Mouse (Mus musculus): Measurements from ENCODE around the gene Tnni1. TPM values are rescaled to one million over a fixed set of nuclear protein-coding genes. Genes with fewer than 3 reads are reported as not detected.
A peak's percentile ranks its signal among the peaks of the same experiment; 100 is the strongest.

Gene Tnni1
- polyA plus RNA-seq, 1 experiment from 2014 or later: 3.2 TPM

DNA sequence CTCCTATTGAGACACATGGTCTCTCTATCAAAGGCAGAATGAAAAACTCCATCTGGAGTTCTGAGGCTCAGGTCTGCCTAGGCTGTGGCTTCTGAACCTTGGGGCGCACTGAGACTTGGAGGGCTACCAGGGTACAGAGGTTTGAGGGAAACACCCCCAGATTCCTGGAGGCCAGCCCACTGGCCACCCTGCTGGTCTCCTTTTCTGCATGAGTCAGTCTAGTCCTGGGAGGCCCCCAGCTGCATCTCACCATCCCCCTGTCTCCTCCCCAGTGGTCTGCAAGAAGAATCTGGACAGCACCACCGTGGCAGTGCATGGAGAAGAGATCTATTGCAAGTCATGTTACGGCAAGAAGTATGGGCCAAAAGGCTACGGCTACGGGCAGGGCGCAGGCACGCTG is 34.2 kb upstream of the Tnni1 start:
- no peak for ATAC-seq (ENCODE audit: insufficient number of reproducible peaks, insufficient read depth, low FRiP score, low read depth)
- H3K9me3 ChIP-seq (ENCODE audit: control insufficient read depth, low read depth, low read length): no peaks in the 10 kb centered on the region
- no peak overlapping the region for H3K4me3 ChIP-seq (ENCODE audit: low read depth, low read length)
- H3K4me2 ChIP-seq (replicated peaks; ENCODE audit: low read depth, low read length): no peak overlapping the region
- no peaks in the 10 kb centered on the region for H3K27me3 ChIP-seq (ENCODE audit: control insufficient read depth, insufficient read depth, low read length)
- H3K4me1 ChIP-seq (ENCODE audit: control insufficient read depth, insufficient read depth, low read length): peaks cover 22% of the 10 kb centered on the region
- no peak overlapping the region for H3K9ac ChIP-seq (replicated peaks; ENCODE audit: low read depth, low read length)
- whole genome bisulfite sequencing: 78% methylated on average over 7 of the region's 7 CpGs
- peak overlapping the region; percentile 44; the same call in 1 of the 2 replicates for H3K27ac ChIP-seq (ENCODE audit: low read length)
- peaks cover 32% of the 10 kb centered on the region for H3K36me3 ChIP-seq (ENCODE audit: control insufficient read depth, insufficient read depth, low read length)

DNA sequence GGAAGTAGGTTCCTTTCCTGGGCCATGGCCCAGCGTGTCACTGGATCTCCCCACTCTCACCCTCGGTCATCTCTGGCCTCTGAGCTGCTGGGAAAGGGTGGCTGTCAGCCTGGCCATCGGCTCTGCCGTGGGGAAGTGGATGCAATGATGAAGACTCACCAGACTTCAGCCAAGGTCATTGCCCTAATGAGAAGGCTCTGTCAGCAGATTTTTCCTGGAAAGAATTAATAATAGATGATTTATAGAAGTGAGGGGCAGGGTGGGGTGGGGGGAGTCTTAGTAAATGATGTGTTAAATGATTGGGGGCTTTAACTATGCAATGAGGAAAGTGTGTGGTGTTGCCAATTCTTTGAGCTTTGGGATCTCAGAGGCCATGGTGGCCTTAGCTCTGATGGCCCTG is 33.0 kb upstream of the Tnni1 start:
- Histone ChIP-seq H3K27ac (ENCODE audit: low read length) (no peak overlapping the region), H3K9ac (replicated peaks; ENCODE audit: low read depth, low read length) (no peak overlapping the region), H3K4me2 (replicated peaks; ENCODE audit: low read depth, low read length) (no peak overlapping the region), H3K4me1 (ENCODE audit: control insufficient read depth, insufficient read depth, low read length) (peaks cover 13% of the 10 kb centered on the region), H3K36me3 (ENCODE audit: control insufficient read depth, insufficient read depth, low read length) (peaks cover 43% of the 10 kb centered on the region), H3K9me3 (ENCODE audit: control insufficient read depth, low read depth, low read length) (no peaks in the 10 kb centered on the region), H3K27me3 (ENCODE audit: control insufficient read depth, insufficient read depth, low read length) (no peaks in the 10 kb centered on the region), H3K4me3 (ENCODE audit: low read depth, low read length) (no peak overlapping the region)
- WGBS: 78% methylated on average over 4 of the region's 4 CpGs
- no peak for ATAC-seq (ENCODE audit: insufficient number of reproducible peaks, insufficient read depth, low FRiP score, low read depth)

DNA sequence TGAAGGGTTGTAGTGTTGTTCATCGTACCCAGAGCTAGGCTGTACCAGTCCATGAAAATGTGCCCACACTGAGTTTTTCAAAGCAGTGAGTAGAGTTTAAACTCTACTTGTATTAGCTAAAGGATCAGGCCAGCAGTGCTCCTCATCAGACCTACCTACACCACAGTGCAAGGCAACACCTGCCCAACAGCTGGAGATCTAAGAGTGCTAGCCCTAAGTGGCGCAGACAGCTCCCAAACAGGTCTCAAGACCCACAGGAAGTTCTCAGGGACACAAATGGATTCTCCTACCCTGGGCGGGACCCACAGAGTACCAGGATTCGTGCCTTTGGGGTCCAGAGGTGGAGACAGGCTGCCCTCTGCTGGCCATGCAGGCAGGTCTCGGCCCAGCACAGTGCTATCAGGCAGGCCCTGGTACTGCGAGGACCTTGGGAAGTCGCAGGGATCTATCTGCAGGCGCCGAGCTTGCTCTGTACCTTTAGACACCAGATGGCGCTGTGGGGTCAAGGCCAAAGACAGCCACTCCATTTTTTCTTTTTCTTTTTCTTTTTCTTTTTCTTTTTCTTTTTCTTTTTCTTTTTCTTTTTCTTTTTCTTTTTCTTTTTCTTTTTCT is 26.4 kb upstream of the Tnni1 start:
- Histone ChIP-seq H3K9me3 (ENCODE audit: control insufficient read depth, low read depth, low read length) (no peaks in the 10 kb centered on the region), H3K4me3 (ENCODE audit: low read depth, low read length) (no peak overlapping the region), H3K9ac (replicated peaks; ENCODE audit: low read depth, low read length) (no peak overlapping the region), H3K36me3 (ENCODE audit: control insufficient read depth, insufficient read depth, low read length) (peaks cover 17% of the 10 kb centered on the region), H3K27me3 (ENCODE audit: control insufficient read depth, insufficient read depth, low read length) (no peaks in the 10 kb centered on the region), H3K4me2 (replicated peaks; ENCODE audit: low read depth, low read length) (no peak overlapping the region), H3K27ac (ENCODE audit: low read length) (peak overlapping the region; percentile 29; the same call in 1 of the 2 replicates), H3K4me1 (ENCODE audit: control insufficient read depth, insufficient read depth, low read length) (no peaks in the 10 kb centered on the region)
- peak; percentile 96 for ATAC-seq (ENCODE audit: insufficient number of reproducible peaks, insufficient read depth, low FRiP score, low read depth)
- whole genome bisulfite sequencing: 12% methylated on average over 10 of the region's 10 CpGs

DNA sequence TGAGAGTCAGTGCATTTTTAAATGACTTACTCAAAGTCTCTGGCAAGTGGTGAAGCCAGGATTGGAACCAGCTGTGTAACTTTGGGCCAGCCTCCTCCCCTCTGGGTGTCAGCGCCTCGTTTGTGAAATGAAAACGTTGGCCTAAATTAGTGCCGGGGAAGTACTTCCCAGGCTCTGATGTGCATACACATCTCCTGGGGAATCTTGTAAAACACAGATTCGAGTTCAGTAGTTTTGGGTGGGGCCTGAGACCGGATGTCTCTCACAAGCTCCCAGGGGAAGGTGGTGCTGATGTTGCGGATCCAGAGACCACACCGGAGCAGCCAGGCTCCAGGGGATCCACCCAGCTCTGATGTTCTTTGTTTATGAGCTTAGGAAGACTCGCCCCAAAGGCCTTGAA is 23.9 kb upstream of the Tnni1 start:
- Histone ChIP-seq H3K27ac (ENCODE audit: low read length) (no peak overlapping the region), H3K4me3 (ENCODE audit: low read depth, low read length) (no peak overlapping the region), H3K4me1 (ENCODE audit: control insufficient read depth, insufficient read depth, low read length) (no peaks in the 10 kb centered on the region), H3K36me3 (ENCODE audit: control insufficient read depth, insufficient read depth, low read length) (peaks cover 7% of the 10 kb centered on the region), H3K4me2 (replicated peaks; ENCODE audit: low read depth, low read length) (no peak overlapping the region), H3K9ac (replicated peaks; ENCODE audit: low read depth, low read length) (no peak overlapping the region), H3K9me3 (ENCODE audit: control insufficient read depth, low read depth, low read length) (no peaks in the 10 kb centered on the region), H3K27me3 (ENCODE audit: control insufficient read depth, insufficient read depth, low read length) (no peaks in the 10 kb centered on the region)
- ATAC-seq (ENCODE audit: insufficient number of reproducible peaks, insufficient read depth, low FRiP score, low read depth): no peak
- 62% methylated on average over 9 of the region's 9 CpGs for WGBS

DNA sequence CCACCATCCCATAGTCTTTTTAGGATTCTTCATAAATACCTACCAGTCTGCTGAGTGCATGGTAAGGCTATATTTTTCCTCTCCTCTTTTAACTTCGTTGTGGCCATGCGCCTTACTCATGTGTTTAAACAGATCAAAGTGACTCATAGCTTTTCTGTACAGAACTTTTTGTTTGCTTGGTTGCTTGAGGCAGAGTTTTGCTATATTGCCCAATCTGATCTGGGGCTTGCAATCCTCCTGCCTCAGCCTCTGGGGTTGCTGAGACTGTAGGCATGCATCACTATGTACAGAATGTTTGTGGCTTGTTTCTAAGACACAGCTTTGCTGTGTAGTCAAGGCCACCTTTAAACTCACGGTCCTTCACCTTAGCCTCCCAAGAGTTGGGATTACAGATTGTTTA is 23.3 kb upstream of the Tnni1 start:
- H3K27ac ChIP-seq (ENCODE audit: low read length): no peak overlapping the region
- no peak for ATAC-seq (ENCODE audit: insufficient number of reproducible peaks, insufficient read depth, low FRiP score, low read depth)
- no peaks in the 10 kb centered on the region for H3K4me1 ChIP-seq (ENCODE audit: control insufficient read depth, insufficient read depth, low read length)
- H3K27me3 ChIP-seq (ENCODE audit: control insufficient read depth, insufficient read depth, low read length): no peaks in the 10 kb centered on the region
- 75% methylated on average over 3 of the region's 3 CpGs for WGBS
- no peak overlapping the region for H3K4me3 ChIP-seq (ENCODE audit: low read depth, low read length)
- no peak overlapping the region for H3K9ac ChIP-seq (replicated peaks; ENCODE audit: low read depth, low read length)
- H3K9me3 ChIP-seq (ENCODE audit: control insufficient read depth, low read depth, low read length): no peaks in the 10 kb centered on the region
- peaks cover 4% of the 10 kb centered on the region for H3K36me3 ChIP-seq (ENCODE audit: control insufficient read depth, insufficient read depth, low read length)
- H3K4me2 ChIP-seq (replicated peaks; ENCODE audit: low read depth, low read length): no peak overlapping the region

- 73% methylated on average over 8 of the region's 8 CpGs for WGBS
- ATAC-seq (ENCODE audit: insufficient number of reproducible peaks, insufficient read depth, low FRiP score, low read depth): no peak
- H3K4me1 ChIP-seq (ENCODE audit: control insufficient read depth, insufficient read depth, low read length): no peaks in the 10 kb centered on the region
Observed at GRCm38 (mm10) chr1:135757287-135757686, 21.9 kb upstream of the Tnni1 start.

GRCm38 (mm10) chr1:135759685-135760084 is 19.5 kb upstream of the Tnni1 start:
- H3K9ac ChIP-seq (replicated peaks; ENCODE audit: low read depth, low read length): no peak overlapping the region
- WGBS: 73% methylated on average over 4 of the region's 4 CpGs
- peaks cover 3% of the 10 kb centered on the region; the same call in 1 of the 2 replicates for H3K4me1 ChIP-seq (ENCODE audit: control insufficient read depth, insufficient read depth, low read length)
- no peaks in the 10 kb centered on the region for H3K36me3 ChIP-seq (ENCODE audit: control insufficient read depth, insufficient read depth, low read length)
- no peaks in the 10 kb centered on the region for H3K9me3 ChIP-seq (ENCODE audit: control insufficient read depth, low read depth, low read length)
- no peak overlapping the region for H3K4me2 ChIP-seq (replicated peaks; ENCODE audit: low read depth, low read length)
- no peak for ATAC-seq (ENCODE audit: insufficient number of reproducible peaks, insufficient read depth, low FRiP score, low read depth)
- H3K27ac ChIP-seq (ENCODE audit: low read length): no peak overlapping the region; the same call in 1 of the 2 replicates
- no peaks in the 10 kb centered on the region for H3K27me3 ChIP-seq (ENCODE audit: control insufficient read depth, insufficient read depth, low read length)
- H3K4me3 ChIP-seq (ENCODE audit: low read depth, low read length): no peak overlapping the region

More at GRCm38 (mm10) chr1:135757287-135757686, 21.9 kb upstream of the Tnni1 start:
- Histone ChIP-seq H3K27me3 (ENCODE audit: control insufficient read depth, insufficient read depth, low read length) (no peaks in the 10 kb centered on the region), H3K27ac (ENCODE audit: low read length) (no peak overlapping the region), H3K36me3 (ENCODE audit: control insufficient read depth, insufficient read depth, low read length) (no peaks in the 10 kb centered on the region; the same call in 1 of the 2 replicates), H3K4me2 (replicated peaks; ENCODE audit: low read depth, low read length) (no peak overlapping the region), H3K4me3 (ENCODE audit: low read depth, low read length) (no peak overlapping the region), H3K9me3 (ENCODE audit: control insufficient read depth, low read depth, low read length) (no peaks in the 10 kb centered on the region), H3K9ac (replicated peaks; ENCODE audit: low read depth, low read length) (no peak overlapping the region)

DNA sequence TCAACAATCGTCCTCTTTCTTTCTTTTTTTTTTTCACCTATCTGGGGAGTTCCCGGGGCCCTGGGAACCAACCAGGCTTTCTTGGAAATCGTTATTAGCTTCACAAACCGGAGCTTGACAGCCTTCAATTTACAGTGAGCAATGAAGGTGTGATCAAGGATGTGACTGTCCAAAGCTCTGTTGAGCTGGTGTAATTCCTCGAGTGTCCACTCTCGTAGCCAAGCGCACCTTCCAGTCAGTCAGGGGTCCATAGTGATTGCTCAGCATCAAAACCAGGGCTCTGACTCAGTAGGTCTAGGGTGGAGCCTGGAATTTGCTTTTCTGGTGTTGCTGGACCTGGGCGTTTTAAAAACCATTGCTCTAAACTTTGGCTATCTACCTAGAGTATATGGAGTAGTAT is 19.0 kb upstream of the Tnni1 start:
- 54% methylated on average over 8 of the region's 8 CpGs for WGBS
- no peak overlapping the region for H3K4me2 ChIP-seq (replicated peaks; ENCODE audit: low read depth, low read length)
- no peak overlapping the region for H3K9ac ChIP-seq (replicated peaks; ENCODE audit: low read depth, low read length)
- peaks cover 3% of the 10 kb centered on the region; the same call in 1 of the 2 replicates for H3K4me1 ChIP-seq (ENCODE audit: control insufficient read depth, insufficient read depth, low read length)
- H3K27me3 ChIP-seq (ENCODE audit: control insufficient read depth, insufficient read depth, low read length): no peaks in the 10 kb centered on the region
- no peaks in the 10 kb centered on the region for H3K9me3 ChIP-seq (ENCODE audit: control insufficient read depth, low read depth, low read length)
- no peak for ATAC-seq (ENCODE audit: insufficient number of reproducible peaks, insufficient read depth, low FRiP score, low read depth)
- H3K27ac ChIP-seq (ENCODE audit: low read length): no peak overlapping the region; the same call in 1 of the 2 replicates
- no peak overlapping the region for H3K4me3 ChIP-seq (ENCODE audit: low read depth, low read length)
- no peaks in the 10 kb centered on the region for H3K36me3 ChIP-seq (ENCODE audit: control insufficient read depth, insufficient read depth, low read length)

DNA sequence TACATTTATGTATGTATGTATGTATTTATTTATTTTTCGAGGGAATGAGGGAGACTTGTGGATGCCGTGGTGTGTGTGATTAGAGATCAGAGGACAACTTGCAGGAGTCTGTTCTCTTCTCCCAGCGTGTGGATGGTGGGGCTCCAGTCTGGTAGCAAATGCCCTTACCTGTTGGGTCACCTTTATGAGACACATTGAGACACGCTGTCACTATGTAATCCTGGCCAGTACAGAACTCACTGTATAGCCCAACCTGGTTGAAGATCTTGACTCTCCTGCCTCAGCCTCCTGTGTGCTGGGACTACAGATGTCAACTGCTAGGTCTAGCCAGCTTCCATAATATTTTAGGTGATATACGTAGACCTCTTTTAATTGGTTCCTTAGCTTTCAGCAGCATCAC is 17.5 kb upstream of the Tnni1 start:
- WGBS: 90% methylated on average over 5 of the region's 5 CpGs
- Histone ChIP-seq H3K9me3 (ENCODE audit: control insufficient read depth, low read depth, low read length) (no peaks in the 10 kb centered on the region), H3K27ac (ENCODE audit: low read length) (no peak overlapping the region), H3K9ac (replicated peaks; ENCODE audit: low read depth, low read length) (no peak overlapping the region), H3K4me2 (replicated peaks; ENCODE audit: low read depth, low read length) (no peak overlapping the region), H3K4me1 (ENCODE audit: control insufficient read depth, insufficient read depth, low read length) (peaks cover 6% of the 10 kb centered on the region; the same call in 1 of the 2 replicates), H3K36me3 (ENCODE audit: control insufficient read depth, insufficient read depth, low read length) (no peaks in the 10 kb centered on the region), H3K27me3 (ENCODE audit: control insufficient read depth, insufficient read depth, low read length) (no peaks in the 10 kb centered on the region), H3K4me3 (ENCODE audit: low read depth, low read length) (no peak overlapping the region)
- no peak for ATAC-seq (ENCODE audit: insufficient number of reproducible peaks, insufficient read depth, low FRiP score, low read depth)
